Mouse (Mus musculus) midbrain, embryonic 14.5 days (tissue): ENCODE results near the gene Grin3a. TPM values are rescaled to one million over a fixed set of nuclear protein-coding genes. Genes with fewer than 3 reads are reported as not detected.
"Not testable (repeated sequence)": the region's sequence is repeated elsewhere in the genome, so short reads cannot be mapped to it uniquely, and the experiment has no call there.

Experiments
- ATAC-seq: fragments of 200-750 bp; cut with Nextera tagmentation; 2 replicates; pipeline ENCODE4 v1.8.0; 2017; ENCODE audit warnings: moderate number of reproducible peaks, moderate library complexity; ENCODE audit not compliant: low FRiP score, low TSS enrichment
- DNase-seq: peaks from one replicate; pipeline ENCODE4 v3.0.0-alpha.2; 2015
- H3K27ac ChIP-seq: fragments of 300-500 bp; sonication (generic); replicated peaks from 2 replicates; pipeline ENCODE4 v1.5.1; 2014; ENCODE audit warnings: mild to moderate bottlenecking, low read depth, low read length, moderate library complexity
- H3K27me3 ChIP-seq: fragments of 300-500 bp; sonication (generic); 2 replicates; pipeline ENCODE4 v1.6.1; 2014; ENCODE audit warnings: low read length, control low read depth, mixed read lengths; ENCODE audit not compliant: control insufficient read depth, insufficient read depth
- H3K36me3 ChIP-seq: fragments of 300-500 bp; sonication (generic); 2 replicates; pipeline ENCODE4 v1.6.1; 2014; ENCODE audit warnings: low read length, control low read depth; ENCODE audit not compliant: control insufficient read depth, insufficient read depth
- H3K4me1 ChIP-seq: fragments of 300-500 bp; sonication (generic); 2 replicates; pipeline ENCODE4 v1.6.1; 2014; ENCODE audit warnings: mild to moderate bottlenecking, antibody characterized with exemption, low read length, control low read depth; ENCODE audit not compliant: control insufficient read depth, insufficient read depth
- H3K4me2 ChIP-seq: fragments of 300-500 bp; sonication (generic); 2 replicates; pipeline ENCODE4 v1.6.1; 2014; ENCODE audit warnings: mild to moderate bottlenecking, low read length, moderate library complexity
- H3K4me3 ChIP-seq: fragments of 300-500 bp; sonication (generic); replicated peaks from 2 replicates; pipeline ENCODE4 v1.5.1; 2014; ENCODE audit warnings: low read depth, low read length
- H3K9ac ChIP-seq: fragments of 300-500 bp; sonication (generic); replicated peaks from 2 replicates; pipeline ENCODE4 v1.6.1; 2014; ENCODE audit warnings: mild to moderate bottlenecking, low read length, moderate library complexity
- H3K9me3 ChIP-seq: fragments of 300-500 bp; sonication (generic); 2 replicates; pipeline ENCODE4 v1.6.1; 2016; ENCODE audit warnings: low read length, control low read depth, mixed read lengths; ENCODE audit not compliant: control insufficient read depth
- WGBS: fragments of 180-500 bp; shearing (Covaris S2); extraction: QIAGEN DNeasy Blood & Tissue Kit; methylation state at CpG from one replicate; pipeline ENCODE4 v1.1.7; 2014; 5-methylcytosine and 5-hydroxymethylcytosine counted together
- polyA plus RNA-seq: library from polyadenylated mRNA; unstranded; fragments of >200 nt; fragmentation: Nextera tagmentation; extraction: Ambion mirVana; gene quantifications from 2 replicates; pipeline ENCODE4 v1.2.1, GENCODE M21; 2014

The Grin3a gene
- polyA plus RNA-seq, 1 experiment from 2014 or later = 25.8 TPM

- H3K27me3 ChIP-seq, H3K4me2 ChIP-seq, H3K4me1 ChIP-seq, H3K27ac ChIP-seq, DNase-seq, H3K4me3 ChIP-seq, ATAC-seq, H3K36me3 ChIP-seq, H3K9me3 ChIP-seq, H3K9ac ChIP-seq: not testable (repeated sequence)
- 90% methylated on average over 4 of the region's 4 CpGs for WGBS
Observed at GRCm38 (mm10) chr4:49624969-49625368, 220.6 kb downstream of the Grin3a start.

GRCm38 (mm10) chr4:49623916-49624315 is 221.6 kb downstream of the Grin3a start:
- no peak overlapping the region for H3K9ac ChIP-seq
- DNase-seq (no peak), ATAC-seq (no peak)
- no peak overlapping the region for H3K4me3 ChIP-seq
- H3K4me2 ChIP-seq = no peak overlapping the region
- H3K4me1 ChIP-seq = no peaks in the 10 kb centered on the region
- WGBS = 89% methylated on average over 4 of the region's 4 CpGs
- no peaks in the 10 kb centered on the region for H3K9me3 ChIP-seq
- H3K27ac ChIP-seq = no peak overlapping the region
- no peaks in the 10 kb centered on the region for H3K36me3 ChIP-seq
- no peaks in the 10 kb centered on the region for H3K27me3 ChIP-seq

- ATAC-seq = no peak
- no peak overlapping the region for H3K4me3 ChIP-seq
- H3K9me3 ChIP-seq = no peaks in the 10 kb centered on the region
- no peak for DNase-seq
- no peaks in the 10 kb centered on the region for H3K4me1 ChIP-seq
- no peak overlapping the region for H3K9ac ChIP-seq
- no peaks in the 10 kb centered on the region for H3K27me3 ChIP-seq
- H3K36me3 ChIP-seq = no peaks in the 10 kb centered on the region
- H3K4me2 ChIP-seq = no peak overlapping the region
- 87% methylated on average over 2 of the region's 2 CpGs for WGBS
- H3K27ac ChIP-seq = no peak overlapping the region
Observed at GRCm38 (mm10) chr4:49622272-49622671, 223.3 kb downstream of the Grin3a start.

GRCm38 (mm10) chr4:49619861-49620260 is 225.7 kb downstream of the Grin3a start:
- WGBS = 93% methylated on average over 7 of the region's 7 CpGs
- not testable (repeated sequence) for ATAC-seq, H3K36me3 ChIP-seq, H3K4me1 ChIP-seq, H3K9me3 ChIP-seq, DNase-seq, H3K4me3 ChIP-seq, H3K9ac ChIP-seq, H3K27ac ChIP-seq, H3K27me3 ChIP-seq, H3K4me2 ChIP-seq

- WGBS = 92% methylated on average over 10 of the region's 10 CpGs
Observed at GRCm38 (mm10) chr4:49616924-49617323, 228.6 kb downstream of the Grin3a start.

More at GRCm38 (mm10) chr4:49616924-49617323, 228.6 kb downstream of the Grin3a start:
- no peaks in the 10 kb centered on the region for H3K36me3 ChIP-seq
- ATAC-seq = no peak
- no peak overlapping the region for H3K27ac ChIP-seq
- H3K4me2 ChIP-seq = no peak overlapping the region
- no peak overlapping the region for H3K4me3 ChIP-seq
- no peak overlapping the region for H3K9ac ChIP-seq
- no peak for DNase-seq
- no peaks in the 10 kb centered on the region for H3K9me3 ChIP-seq
- no peaks in the 10 kb centered on the region for H3K27me3 ChIP-seq
- H3K4me1 ChIP-seq = no peaks in the 10 kb centered on the region

Other genes starting within 250 kb of the Grin3a start
- gene Tmem246, start 247.9 kb downstream of the Grin3a start, polyA plus RNA-seq = 84.5 and 86.5 TPM in 2 replicates
- 58.4 and 74.0 TPM in 2 replicates for gene Rnf20, start 213.7 kb downstream of the Grin3a start, polyA plus RNA-seq
- 0.25 and 0.63 TPM in 2 replicates for gene Ppp3r2, start 163.7 kb downstream of the Grin3a start, polyA plus RNA-seq